Mouse (Mus musculus) lung, postnatal 0 days (tissue): ENCODE measurements around the gene Ubqln3.

Experiments
- CTCF ChIP-seq: IDR thresholded peaks from 2 replicates; pipeline ENCODE4 v1.5.1; 2016; ENCODE audit warnings: antibody characterized with exemption, mild to moderate bottlenecking
- EP300 ChIP-seq: IDR thresholded peaks from 2 replicates; pipeline ENCODE4 v1.6.1; 2016; ENCODE audit warnings: antibody characterized with exemption, mild to moderate bottlenecking, control low read depth

DNA sequence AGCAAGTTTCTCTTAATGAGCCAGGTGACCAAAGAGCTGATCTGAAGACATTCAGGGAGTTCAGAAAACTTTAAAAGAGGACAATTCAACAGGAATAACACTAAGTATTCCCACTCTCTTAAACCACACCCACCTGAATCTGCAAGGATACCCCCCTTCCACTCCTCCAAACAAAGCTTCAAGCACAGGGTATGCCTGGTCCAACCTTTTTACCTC, 38.4 kb downstream of the Ubqln3 start, which contains the start of gene Olfr646:
- TF ChIP-seq CTCF = no peak
- TF ChIP-seq EP300 = no peak
